Mouse (Mus musculus): ENCODE measurements around the gene Supt4a. TPM values are rescaled to one million over a fixed set of nuclear protein-coding genes. Genes with fewer than 3 reads are reported as not detected.

Gene Supt4a
- polyA plus RNA-seq, 1 experiment from 2014 or later: 163 TPM

DNA sequence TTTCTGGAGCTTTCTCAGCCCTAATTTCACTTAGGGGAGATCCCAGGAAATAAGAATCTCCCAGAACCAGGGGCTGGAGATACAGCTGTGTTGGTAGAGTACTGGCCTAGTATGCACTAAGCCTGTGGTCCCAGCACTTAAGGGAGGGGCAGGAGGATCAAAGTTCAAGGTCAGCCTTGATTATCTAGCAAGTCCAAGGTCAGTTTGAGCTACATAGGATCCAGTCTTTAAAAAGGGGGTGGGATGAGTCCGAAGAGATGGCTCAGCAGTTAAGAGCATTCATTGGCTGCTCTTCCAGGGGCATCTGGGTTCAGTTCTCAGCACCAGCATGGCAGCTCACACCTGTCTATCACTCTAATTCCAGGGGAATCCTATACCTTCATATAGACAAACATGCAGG is 15.0 kb downstream of the Supt4a start:
- H3K9me3 ChIP-seq (ENCODE audit: control insufficient read depth, low read length): no peaks in the 10 kb centered on the region
- no peak overlapping the region for H3K4me2 ChIP-seq (ENCODE audit: low read length)
- WGBS: 78% methylated on average over 1 of the region's 1 CpGs
- no peak overlapping the region for H3K4me3 ChIP-seq (replicated peaks; ENCODE audit: low read depth, low read length)
- H3K4me1 ChIP-seq (ENCODE audit: control insufficient read depth, insufficient read depth, low read length): no peaks in the 10 kb centered on the region
- ATAC-seq (ENCODE audit: low FRiP score, low TSS enrichment) (no peak), DNase-seq (no peak)
- H3K27me3 ChIP-seq (ENCODE audit: control insufficient read depth, insufficient read depth, low read length): no peaks in the 10 kb centered on the region
- H3K36me3 ChIP-seq (ENCODE audit: control insufficient read depth, insufficient read depth, low read length): no peaks in the 10 kb centered on the region
- no peak overlapping the region for H3K9ac ChIP-seq (replicated peaks; ENCODE audit: low read length)
- no peak overlapping the region for H3K27ac ChIP-seq (replicated peaks; ENCODE audit: low read depth, low read length)

GRCm38 (mm10) chr11:87753255-87753654 is 15.9 kb downstream of the Supt4a start:
- 87% methylated on average over 8 of the region's 8 CpGs for whole genome bisulfite sequencing
- Histone ChIP-seq H3K9ac (replicated peaks; ENCODE audit: low read length) (no peak overlapping the region), H3K4me1 (ENCODE audit: control insufficient read depth, insufficient read depth, low read length) (no peaks in the 10 kb centered on the region), H3K9me3 (ENCODE audit: control insufficient read depth, low read length) (no peaks in the 10 kb centered on the region), H3K36me3 (ENCODE audit: control insufficient read depth, insufficient read depth, low read length) (no peaks in the 10 kb centered on the region), H3K4me2 (ENCODE audit: low read length) (no peak overlapping the region), H3K27ac (replicated peaks; ENCODE audit: low read depth, low read length) (no peak overlapping the region), H3K27me3 (ENCODE audit: control insufficient read depth, insufficient read depth, low read length) (no peaks in the 10 kb centered on the region), H3K4me3 (replicated peaks; ENCODE audit: low read depth, low read length) (no peak overlapping the region)
- no peak for DNase-seq
- ATAC-seq (ENCODE audit: low FRiP score, low TSS enrichment): no peak

DNA sequence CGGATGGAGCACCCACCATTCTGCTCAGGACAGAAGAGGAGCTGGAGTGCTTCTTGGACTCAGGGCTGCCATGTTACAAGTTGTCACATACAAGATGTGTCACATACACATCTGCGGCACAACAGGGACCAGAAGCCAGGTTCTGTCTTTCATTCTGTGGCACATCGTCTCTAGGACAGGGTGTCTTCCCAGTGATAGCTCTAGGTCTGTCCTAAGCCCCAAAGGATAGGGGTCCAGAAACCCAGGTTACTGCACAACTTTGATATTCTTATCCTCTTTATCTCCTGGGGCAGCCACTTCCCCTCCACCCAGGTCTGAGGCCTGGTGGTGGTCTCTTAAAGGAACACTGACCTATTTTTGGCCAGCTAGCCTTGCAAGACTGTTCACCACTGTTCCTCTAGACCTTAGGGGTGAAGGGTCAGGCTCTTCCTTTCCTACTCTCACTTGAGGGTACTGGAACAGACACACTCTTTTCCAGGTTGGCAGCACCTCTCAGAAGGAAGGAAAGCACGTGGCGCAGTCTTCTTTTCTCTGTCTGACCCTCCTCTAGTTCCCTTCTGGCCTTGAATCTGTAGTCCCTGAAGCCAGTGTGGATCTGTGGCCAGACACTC is 16.6 kb downstream of the Supt4a start:
- 91% methylated on average over 5 of the region's 5 CpGs for WGBS
- no peaks in the 10 kb centered on the region for H3K27me3 ChIP-seq (ENCODE audit: control insufficient read depth, insufficient read depth, low read length)
- no peak overlapping the region for H3K27ac ChIP-seq (replicated peaks; ENCODE audit: low read depth, low read length)
- H3K4me2 ChIP-seq (ENCODE audit: low read length): no peak overlapping the region
- DNase-seq (no peak), ATAC-seq (ENCODE audit: low FRiP score, low TSS enrichment) (no peak)
- no peaks in the 10 kb centered on the region for H3K9me3 ChIP-seq (ENCODE audit: control insufficient read depth, low read length)
- no peak overlapping the region for H3K4me3 ChIP-seq (replicated peaks; ENCODE audit: low read depth, low read length)
- H3K36me3 ChIP-seq (ENCODE audit: control insufficient read depth, insufficient read depth, low read length): no peaks in the 10 kb centered on the region
- H3K4me1 ChIP-seq (ENCODE audit: control insufficient read depth, insufficient read depth, low read length): no peaks in the 10 kb centered on the region
- H3K9ac ChIP-seq (replicated peaks; ENCODE audit: low read length): no peak overlapping the region

- H3K4me1 ChIP-seq (ENCODE audit: control insufficient read depth, insufficient read depth, low read length): peaks cover 4% of the 10 kb centered on the region; the same call in 1 of the 2 replicates
- 79% methylated on average over 5 of the region's 5 CpGs for WGBS
- no peaks in the 10 kb centered on the region for H3K9me3 ChIP-seq (ENCODE audit: control insufficient read depth, low read length)
- H3K9ac ChIP-seq (replicated peaks; ENCODE audit: low read length): no peak overlapping the region
- no peak overlapping the region for H3K4me2 ChIP-seq (ENCODE audit: low read length)
- H3K4me3 ChIP-seq (replicated peaks; ENCODE audit: low read depth, low read length): no peak overlapping the region
- no peaks in the 10 kb centered on the region for H3K36me3 ChIP-seq (ENCODE audit: control insufficient read depth, insufficient read depth, low read length)
- no peak overlapping the region for H3K27ac ChIP-seq (replicated peaks; ENCODE audit: low read depth, low read length)
- H3K27me3 ChIP-seq (ENCODE audit: control insufficient read depth, insufficient read depth, low read length): no peaks in the 10 kb centered on the region
- no peak for ATAC-seq (ENCODE audit: low FRiP score, low TSS enrichment)
- DNase-seq: no peak
Observed at GRCm38 (mm10) chr11:87754603-87755002, 17.3 kb downstream of the Supt4a start.

GRCm38 (mm10) chr11:87755360-87756017 is 18.1 kb downstream of the Supt4a start:
- no peak for DNase-seq
- Histone ChIP-seq H3K27me3 (ENCODE audit: control insufficient read depth, insufficient read depth, low read length) (no peaks in the 10 kb centered on the region), H3K4me3 (replicated peaks; ENCODE audit: low read depth, low read length) (no peak overlapping the region), H3K4me1 (ENCODE audit: control insufficient read depth, insufficient read depth, low read length) (peaks cover 8% of the 10 kb centered on the region; the same call in 1 of the 2 replicates), H3K36me3 (ENCODE audit: control insufficient read depth, insufficient read depth, low read length) (no peaks in the 10 kb centered on the region), H3K4me2 (ENCODE audit: low read length) (no peak overlapping the region), H3K9me3 (ENCODE audit: control insufficient read depth, low read length) (no peaks in the 10 kb centered on the region), H3K9ac (replicated peaks; ENCODE audit: low read length) (no peak overlapping the region), H3K27ac (replicated peaks; ENCODE audit: low read depth, low read length) (no peak overlapping the region)
- no peak for ATAC-seq (ENCODE audit: low FRiP score, low TSS enrichment)
- 82% methylated on average over 17 of the region's 17 CpGs for WGBS

GRCm38 (mm10) chr11:87756251-87756820 is 19.0 kb downstream of the Supt4a start:
- H3K9ac ChIP-seq (replicated peaks; ENCODE audit: low read length): no peak overlapping the region
- no peaks in the 10 kb centered on the region for H3K27me3 ChIP-seq (ENCODE audit: control insufficient read depth, insufficient read depth, low read length)
- no peak overlapping the region for H3K4me3 ChIP-seq (replicated peaks; ENCODE audit: low read depth, low read length)
- H3K4me2 ChIP-seq (ENCODE audit: low read length): no peak overlapping the region
- DNase-seq: no peak
- no peaks in the 10 kb centered on the region for H3K9me3 ChIP-seq (ENCODE audit: control insufficient read depth, low read length)
- H3K27ac ChIP-seq (replicated peaks; ENCODE audit: low read depth, low read length): no peak overlapping the region
- 92% methylated on average over 15 of the region's 15 CpGs for WGBS
- peaks cover 13% of the 10 kb centered on the region; the same call in 1 of the 2 replicates for H3K4me1 ChIP-seq (ENCODE audit: control insufficient read depth, insufficient read depth, low read length)
- no peak for ATAC-seq (ENCODE audit: low FRiP score, low TSS enrichment)
- no peaks in the 10 kb centered on the region for H3K36me3 ChIP-seq (ENCODE audit: control insufficient read depth, insufficient read depth, low read length)

DNA sequence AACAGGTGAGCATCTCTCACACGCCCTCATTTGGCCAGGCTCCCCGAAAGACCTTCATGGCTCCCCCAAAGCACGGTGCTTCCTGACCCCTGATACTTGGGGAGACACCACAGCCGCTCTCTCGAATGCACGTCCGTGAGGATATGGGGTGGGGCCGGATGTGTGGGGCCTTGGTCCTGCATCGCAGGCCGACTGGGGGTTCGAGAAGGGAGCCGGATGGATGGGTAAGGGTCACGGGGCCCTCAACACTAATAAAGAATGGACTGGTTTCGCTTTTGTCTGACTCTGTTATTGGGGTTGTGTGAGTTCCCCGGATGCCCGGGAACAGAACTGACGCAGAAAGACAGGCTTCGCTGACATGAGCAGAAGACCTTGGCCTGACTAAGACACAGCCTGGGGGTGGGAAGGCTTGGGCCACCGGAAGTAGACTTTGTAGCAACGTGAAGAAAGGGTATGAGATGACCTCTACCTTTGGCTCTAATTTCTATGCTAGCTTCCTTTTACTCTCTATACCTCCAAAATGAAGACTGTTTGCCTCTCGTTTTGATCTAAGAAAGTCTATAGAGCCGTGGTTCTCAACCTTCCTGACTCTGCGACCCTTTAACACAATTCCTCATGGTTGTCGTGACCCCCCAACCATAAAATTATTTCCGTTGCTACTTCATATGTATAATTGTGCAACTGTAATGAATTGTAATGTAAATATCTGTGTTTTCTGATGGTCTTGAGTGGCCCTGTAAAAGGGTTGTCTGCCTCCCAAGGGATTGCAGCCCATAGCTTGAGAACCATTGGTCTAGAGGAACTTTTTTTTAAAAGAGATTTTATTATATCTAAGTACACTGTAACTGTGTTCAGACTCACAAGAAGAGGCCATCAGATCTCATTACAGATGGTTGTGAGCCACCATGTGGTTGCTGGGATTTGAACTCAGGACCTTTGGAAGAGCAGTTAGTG is 19.9 kb downstream of the Supt4a start:
- Histone ChIP-seq H3K27ac (replicated peaks; ENCODE audit: low read depth, low read length) (no peak overlapping the region), H3K9me3 (ENCODE audit: control insufficient read depth, low read length) (no peaks in the 10 kb centered on the region), H3K4me2 (ENCODE audit: low read length) (no peak overlapping the region), H3K9ac (replicated peaks; ENCODE audit: low read length) (no peak overlapping the region), H3K27me3 (ENCODE audit: control insufficient read depth, insufficient read depth, low read length) (no peaks in the 10 kb centered on the region; the same call in 1 of the 2 replicates), H3K4me3 (replicated peaks; ENCODE audit: low read depth, low read length) (no peak overlapping the region), H3K36me3 (ENCODE audit: control insufficient read depth, insufficient read depth, low read length) (no peaks in the 10 kb centered on the region), H3K4me1 (ENCODE audit: control insufficient read depth, insufficient read depth, low read length) (peaks cover 22% of the 10 kb centered on the region)
- DNase-seq (no peak), ATAC-seq (ENCODE audit: low FRiP score, low TSS enrichment) (no peak)
- 91% methylated on average over 25 of the region's 25 CpGs for WGBS

DNA sequence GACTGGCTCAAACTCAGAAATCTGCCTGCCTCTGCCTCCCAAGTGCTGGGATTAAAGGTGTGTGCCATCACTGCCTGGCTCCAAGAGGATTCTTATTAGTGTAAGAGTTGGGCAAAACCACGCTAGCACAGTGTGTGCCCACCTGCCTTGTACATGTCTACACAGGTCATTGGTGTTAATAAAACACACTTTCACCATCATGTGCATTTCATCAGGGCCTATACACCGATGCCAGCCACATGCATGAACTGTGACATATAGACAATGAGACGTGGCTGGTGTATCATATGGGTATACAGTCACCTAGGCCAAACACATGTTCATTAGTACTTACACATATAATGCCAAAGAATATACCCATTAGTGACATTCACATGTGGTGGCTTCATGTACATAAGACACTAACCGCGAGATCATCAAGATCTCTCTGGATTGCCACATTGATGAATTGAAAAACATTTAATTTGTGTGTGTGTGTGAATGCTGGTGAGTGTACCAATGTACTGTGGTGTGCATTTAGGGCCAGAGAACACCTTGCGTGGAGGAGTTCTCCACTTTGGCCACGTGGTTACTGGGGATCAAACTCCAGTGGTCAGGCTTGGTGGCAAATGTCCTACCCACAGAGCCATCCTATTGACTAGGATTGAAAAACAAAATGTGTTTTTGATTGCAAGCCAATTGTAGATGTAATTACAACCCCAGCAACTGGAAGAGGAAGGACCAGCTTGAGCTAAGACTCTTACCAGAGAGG is 21.0 kb downstream of the Supt4a start:
- H3K4me3 ChIP-seq (replicated peaks; ENCODE audit: low read depth, low read length): no peak overlapping the region
- no peak overlapping the region for H3K27ac ChIP-seq (replicated peaks; ENCODE audit: low read depth, low read length)
- 82% methylated on average over 7 of the region's 7 CpGs for WGBS
- no peaks in the 10 kb centered on the region for H3K36me3 ChIP-seq (ENCODE audit: control insufficient read depth, insufficient read depth, low read length)
- H3K9ac ChIP-seq (replicated peaks; ENCODE audit: low read length): no peak overlapping the region
- DNase-seq (no peak), ATAC-seq (ENCODE audit: low FRiP score, low TSS enrichment) (no peak)
- H3K27me3 ChIP-seq (ENCODE audit: control insufficient read depth, insufficient read depth, low read length): no peaks in the 10 kb centered on the region; the same call in 1 of the 2 replicates
- no peak overlapping the region for H3K4me2 ChIP-seq (ENCODE audit: low read length)
- H3K4me1 ChIP-seq (ENCODE audit: control insufficient read depth, insufficient read depth, low read length): peaks cover 33% of the 10 kb centered on the region
- H3K9me3 ChIP-seq (ENCODE audit: control insufficient read depth, low read length): no peaks in the 10 kb centered on the region
